Mouse (Mus musculus): ENCODE results near the gene Gm29289.
"Not testable (repeated sequence)": the region's sequence is repeated elsewhere in the genome, so short reads cannot be mapped to it uniquely, and the experiment has no call there.

The Gm29289 gene

DNA sequence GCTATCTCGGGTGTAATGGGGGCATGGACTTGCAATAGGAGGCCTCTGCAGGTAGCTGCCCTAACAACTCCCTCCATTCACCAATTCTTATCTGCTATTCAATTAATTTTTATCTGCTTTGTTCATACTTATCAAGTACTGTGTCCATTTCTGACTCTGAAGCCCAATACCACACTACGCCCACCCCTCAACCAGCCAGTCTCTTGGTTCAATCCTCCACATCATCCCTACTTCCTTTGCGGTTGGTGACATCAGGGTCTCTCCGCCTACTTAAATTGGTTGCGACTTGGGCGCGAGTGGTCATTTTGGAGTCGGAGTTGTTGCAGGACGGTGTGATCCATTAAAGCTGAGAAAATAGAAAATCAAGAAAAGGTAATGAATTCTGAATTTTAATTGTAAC, at the start of gene Gm29289:
TSS of gene Gm29289 (plus strand) at position 301 of the 400 bp plus-strand sequence.
- DNase-seq (ENCODE audit: low read depth, low spot score); H3K36me3 ChIP-seq (ENCODE audit: control insufficient read depth, insufficient read depth, low read length, poor library complexity, severe bottlenecking); H3K27me3 ChIP-seq (ENCODE audit: control insufficient read depth, insufficient read depth, low read length, poor library complexity, severe bottlenecking): not testable (repeated sequence)

DNA sequence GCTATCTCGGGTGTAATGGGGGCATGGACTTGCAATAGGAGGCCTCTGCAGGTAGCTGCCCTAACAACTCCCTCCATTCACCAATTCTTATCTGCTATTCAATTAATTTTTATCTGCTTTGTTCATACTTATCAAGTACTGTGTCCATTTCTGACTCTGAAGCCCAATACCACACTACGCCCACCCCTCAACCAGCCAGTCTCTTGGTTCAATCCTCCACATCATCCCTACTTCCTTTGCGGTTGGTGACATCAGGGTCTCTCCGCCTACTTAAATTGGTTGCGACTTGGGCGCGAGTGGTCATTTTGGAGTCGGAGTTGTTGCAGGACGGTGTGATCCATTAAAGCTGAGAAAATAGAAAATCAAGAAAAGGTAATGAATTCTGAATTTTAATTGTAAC, 31.7 kb upstream of the Gm29289 start, which contains the start of gene Gm10352:
TSS of gene Gm10352 (plus strand) at position 301 of the 400 bp plus-strand sequence.
- not testable (repeated sequence) for H3K36me3 ChIP-seq (ENCODE audit: control insufficient read depth, insufficient read depth, low read length, poor library complexity, severe bottlenecking); H3K27me3 ChIP-seq (ENCODE audit: control insufficient read depth, insufficient read depth, low read length, poor library complexity, severe bottlenecking); DNase-seq (ENCODE audit: low read depth, low spot score)
